Mouse (Mus musculus) stomach, postnatal 0 days (tissue): ENCODE measurements at regions not wholly inside any gene's neighbourhood (a gene's known extent, or its start where the extent isn't known, plus 50 kb on each side); places are given as distances from the start of the nearest gene placed in this dataset.

Experiments used
- ATAC-seq: fragments of 200-750 bp; cut with Nextera tagmentation; 2 replicates; pipeline ENCODE4 v1.8.0; 2017; ENCODE audit not compliant: low FRiP score, low TSS enrichment
- DNase-seq: peaks from one replicate; pipeline ENCODE4 v3.0.0-alpha.2; 2016; ENCODE audit warnings: low spot score
- H3K27ac ChIP-seq: fragments of 300-500 bp; sonication (generic); replicated peaks from 2 replicates; pipeline ENCODE4 v1.5.1; 2014; ENCODE audit warnings: mild to moderate bottlenecking, control low read depth
- H3K27me3 ChIP-seq: fragments of 300-500 bp; sonication (generic); 2 replicates; pipeline ENCODE4 v1.6.1; 2014; ENCODE audit warnings: low read length; ENCODE audit not compliant: control insufficient read depth, insufficient read depth
- H3K36me3 ChIP-seq: fragments of 300-500 bp; sonication (generic); 2 replicates; pipeline ENCODE4 v1.6.1; 2014; ENCODE audit warnings: low read length, mixed read lengths; ENCODE audit not compliant: control insufficient read depth, insufficient read depth
- H3K4me1 ChIP-seq: fragments of 300-500 bp; sonication (generic); replicated peaks from 2 replicates; pipeline ENCODE4 v1.6.1; 2014; ENCODE audit warnings: antibody characterized with exemption; ENCODE audit not compliant: control insufficient read depth, insufficient read depth
- H3K4me2 ChIP-seq: fragments of 300-500 bp; sonication (generic); replicated peaks from 2 replicates; pipeline ENCODE4 v1.6.1; 2014; ENCODE audit warnings: low read depth, mild to moderate bottlenecking, control low read depth, moderate library complexity
- H3K4me3 ChIP-seq: fragments of 300-500 bp; sonication (generic); 2 replicates; pipeline ENCODE4 v1.5.1; 2014; ENCODE audit warnings: low read depth, low read length, control low read depth
- H3K9ac ChIP-seq: fragments of 300-500 bp; sonication (generic); 2 replicates; pipeline ENCODE4 v1.6.1; 2014; ENCODE audit warnings: mild to moderate bottlenecking, low read length, control low read depth, mixed read lengths
- H3K9me3 ChIP-seq: fragments of 300-500 bp; sonication (generic); 2 replicates; pipeline ENCODE4 v1.6.1; 2016; ENCODE audit warnings: low read length; ENCODE audit not compliant: control insufficient read depth
- CTCF ChIP-seq: IDR thresholded peaks from 2 replicates; pipeline ENCODE4 v1.5.1; 2016; ENCODE audit warnings: antibody characterized with exemption, low read depth, mild to moderate bottlenecking, moderate library complexity
- EP300 ChIP-seq: optimal IDR thresholded peaks from 2 replicates; pipeline ENCODE3; 2016; ENCODE audit warnings: antibody characterized with exemption
- WGBS: fragments of 180-500 bp; shearing (Covaris S2); extraction: QIAGEN DNeasy Blood & Tissue Kit; methylation state at CpG from one replicate; pipeline ENCODE4 v1.1.7; 2014; 5-methylcytosine and 5-hydroxymethylcytosine counted together

DNA sequence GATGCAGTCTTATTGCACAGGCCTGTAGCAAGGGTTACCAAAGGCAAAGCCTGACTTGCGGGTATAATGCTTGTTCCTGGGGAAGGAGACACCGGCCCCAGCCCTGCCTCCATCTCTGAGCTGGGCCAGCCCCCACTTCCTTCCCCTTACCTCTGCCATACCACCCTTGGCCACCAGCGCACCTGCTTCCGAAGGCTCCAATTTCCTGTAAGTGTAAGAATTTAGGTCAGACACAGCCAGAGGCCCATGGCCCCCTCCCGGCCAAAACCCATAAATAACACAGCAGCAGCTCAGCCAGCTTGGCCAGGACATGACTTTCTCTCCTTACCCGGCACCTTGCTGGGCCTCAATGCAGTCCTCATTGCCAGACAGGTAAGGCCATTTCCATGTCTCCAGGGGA is 88.2 kb upstream of the Wnt4 start:
- WGBS = 61% methylated on average over 6 of the region's 6 CpGs
- Histone ChIP-seq H3K27ac (no peak overlapping the region), H3K36me3 (no peaks in the 10 kb centered on the region), H3K9ac (no peak overlapping the region), H3K4me3 (no peak overlapping the region), H3K27me3 (no peaks in the 10 kb centered on the region), H3K4me1 (no peaks in the 10 kb centered on the region), H3K4me2 (no peak overlapping the region), H3K9me3 (no peaks in the 10 kb centered on the region)
- TF ChIP-seq EP300 (no peak), CTCF (0 out of 2 replicates have a peak, but pooled peaks have one; percentile 13)
- no peak for DNase-seq
- ATAC-seq = no peak

- WGBS = 68% methylated on average over 3 of the region's 3 CpGs
These were observed 89.7 kb upstream of the Wnt4 start for GRCm38 (mm10) chr4:137187592-137187991.

DNA sequence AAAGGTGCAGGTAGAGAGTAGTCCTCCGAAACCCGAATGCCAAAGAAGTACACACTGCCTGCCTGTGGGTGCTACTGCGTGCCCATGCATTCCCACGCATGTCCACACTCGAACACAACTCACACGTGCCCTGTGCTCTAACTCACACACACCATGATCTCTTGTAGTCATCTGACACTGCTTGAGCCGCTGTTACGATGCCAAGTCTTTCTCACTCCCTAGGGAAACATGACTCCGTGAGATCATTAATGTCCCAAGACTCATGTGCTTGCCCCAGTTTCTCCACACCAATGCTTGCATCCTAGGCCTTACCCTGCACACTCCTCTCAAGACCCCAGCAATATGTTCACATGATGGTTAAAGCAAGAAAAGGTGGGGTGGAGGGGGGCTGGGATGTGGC is 90.2 kb upstream of the Wnt4 start:
- no peak for TF ChIP-seq CTCF
- TF ChIP-seq EP300 = no peak
- no peaks in the 10 kb centered on the region for H3K36me3 ChIP-seq
- DNase-seq (no peak), ATAC-seq (no peak)
- 76% methylated on average over 9 of the region's 9 CpGs for WGBS
- no peaks in the 10 kb centered on the region for H3K27me3 ChIP-seq
- no peak overlapping the region for H3K9ac ChIP-seq
- no peak overlapping the region for H3K27ac ChIP-seq
- no peaks in the 10 kb centered on the region for H3K4me1 ChIP-seq
- no peak overlapping the region for H3K4me2 ChIP-seq
- H3K4me3 ChIP-seq = no peak overlapping the region
- H3K9me3 ChIP-seq = no peaks in the 10 kb centered on the region

More at GRCm38 (mm10) chr4:137187592-137187991, 89.7 kb upstream of the Wnt4 start:
- H3K9me3 ChIP-seq = no peaks in the 10 kb centered on the region
- TF ChIP-seq CTCF (no peak), EP300 (no peak)
- no peaks in the 10 kb centered on the region for H3K27me3 ChIP-seq
- no peak overlapping the region for H3K4me2 ChIP-seq
- no peak overlapping the region for H3K27ac ChIP-seq
- H3K36me3 ChIP-seq = no peaks in the 10 kb centered on the region
- H3K4me1 ChIP-seq = no peaks in the 10 kb centered on the region
- no peak overlapping the region for H3K9ac ChIP-seq
- no peak overlapping the region for H3K4me3 ChIP-seq
- DNase-seq = no peak
- no peak for ATAC-seq

- no peak overlapping the region for H3K9ac ChIP-seq
- no peaks in the 10 kb centered on the region for H3K9me3 ChIP-seq
- no peak for DNase-seq
- TF ChIP-seq CTCF = no peak
- no peak for TF ChIP-seq EP300
- ATAC-seq = no peak
- 84% methylated on average over 4 of the region's 4 CpGs for WGBS
- no peaks in the 10 kb centered on the region for H3K27me3 ChIP-seq
- H3K4me1 ChIP-seq = no peaks in the 10 kb centered on the region
- H3K4me3 ChIP-seq = no peak overlapping the region
- no peak overlapping the region for H3K4me2 ChIP-seq
- H3K36me3 ChIP-seq = no peaks in the 10 kb centered on the region
- no peak overlapping the region for H3K27ac ChIP-seq
These were observed 92.3 kb upstream of the Wnt4 start for GRCm38 (mm10) chr4:137185001-137185400.

DNA sequence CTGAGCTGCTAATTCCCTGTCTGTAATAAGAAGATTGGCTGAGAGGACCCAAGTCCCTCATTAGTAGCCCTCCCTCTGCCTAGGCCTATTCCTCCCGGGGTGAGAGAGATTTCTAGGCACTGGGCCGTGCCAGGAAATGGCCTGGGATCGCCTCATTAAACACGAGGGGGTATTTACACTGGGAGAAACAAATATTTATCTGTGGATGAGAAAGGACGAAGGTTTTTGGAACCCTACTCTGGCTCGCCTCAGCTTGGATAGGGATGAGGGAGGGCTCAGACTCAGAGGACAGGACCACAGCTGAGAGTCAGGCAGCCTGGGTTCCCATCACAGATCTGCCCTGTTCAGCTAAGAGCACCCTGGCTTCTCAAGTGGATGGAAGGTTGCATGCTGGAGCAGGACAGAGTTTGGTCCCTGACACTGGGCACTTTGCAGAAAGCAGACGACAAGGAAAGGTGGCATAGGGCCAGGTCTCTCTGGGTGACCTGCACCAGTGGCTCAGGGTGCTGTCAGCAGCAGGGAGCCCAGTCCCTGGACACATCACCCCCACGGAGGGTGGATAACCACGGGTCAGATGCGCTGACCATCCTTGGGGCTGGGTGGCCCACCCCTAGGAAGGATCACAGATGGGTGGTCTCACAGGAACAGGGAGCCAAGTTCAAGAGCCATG is 94.0 kb upstream of the Wnt4 start:
- no peak for TF ChIP-seq CTCF
- no peak for TF ChIP-seq EP300
- no peak overlapping the region for H3K4me3 ChIP-seq
- ATAC-seq (peak; percentile 16; the same call in 1 of the 2 replicates), DNase-seq (peak; percentile 19)
- peak overlapping the region; percentile 53; the same call in 1 of the 2 replicates for H3K27ac ChIP-seq
- no peaks in the 10 kb centered on the region for H3K9me3 ChIP-seq
- H3K36me3 ChIP-seq = no peaks in the 10 kb centered on the region
- H3K4me1 ChIP-seq = no peaks in the 10 kb centered on the region
- H3K4me2 ChIP-seq = no peak overlapping the region
- H3K27me3 ChIP-seq = no peaks in the 10 kb centered on the region
- no peak overlapping the region for H3K9ac ChIP-seq
- WGBS = 36% methylated on average over 10 of the region's 10 CpGs

DNA sequence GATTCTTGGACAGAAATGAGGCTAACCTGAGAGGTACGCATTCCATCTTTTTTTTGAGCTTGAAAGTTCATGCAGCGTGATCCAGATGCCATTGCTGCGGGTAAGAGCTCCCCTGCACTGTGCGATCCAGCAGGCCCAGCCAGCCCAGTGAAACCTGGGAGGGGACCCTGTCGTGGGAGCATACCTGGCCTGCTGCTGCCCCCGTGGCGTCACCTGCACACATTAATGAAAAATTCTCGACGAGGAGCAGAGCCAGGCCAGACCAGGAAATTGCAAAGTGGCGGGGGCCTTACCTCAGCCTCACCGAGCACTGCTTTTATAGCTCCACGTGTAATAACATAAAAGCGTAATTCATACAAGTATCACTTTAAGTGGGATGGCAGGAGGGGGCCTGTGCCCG is 94.7 kb upstream of the Wnt4 start:
- no peak overlapping the region for H3K4me2 ChIP-seq
- TF ChIP-seq CTCF (no peak), EP300 (no peak)
- no peaks in the 10 kb centered on the region for H3K27me3 ChIP-seq
- no peak overlapping the region for H3K9ac ChIP-seq
- WGBS = 74% methylated on average over 14 of the region's 14 CpGs
- no peaks in the 10 kb centered on the region for H3K4me1 ChIP-seq
- H3K27ac ChIP-seq = no peak overlapping the region
- no peak overlapping the region for H3K4me3 ChIP-seq
- no peaks in the 10 kb centered on the region for H3K9me3 ChIP-seq
- no peak for ATAC-seq
- no peak for DNase-seq
- H3K36me3 ChIP-seq = no peaks in the 10 kb centered on the region
